Mouse (Mus musculus) forebrain, embryonic 12.5 days (tissue): ENCODE results near the gene Tmem63b. TPM values are rescaled to one million over a fixed set of nuclear protein-coding genes. Genes with fewer than 3 reads are reported as not detected.
A peak's percentile ranks its signal among the peaks of the same experiment; 100 is the strongest.

Source experiments
- ATAC-seq: fragments of 200-750 bp; cut with Nextera tagmentation; 2 replicates; pipeline ENCODE4 v1.8.0; 2017; ENCODE audit warnings: moderate TSS enrichment; ENCODE audit not compliant: low FRiP score
- H3K27ac ChIP-seq: fragments of 300-500 bp; sonication (generic); 2 replicates; pipeline ENCODE4 v1.5.1; 2016; ENCODE audit warnings: mild to moderate bottlenecking
- H3K27me3 ChIP-seq: fragments of 300-500 bp; sonication (generic); 2 replicates; pipeline ENCODE4 v1.6.1; 2016; ENCODE audit warnings: mild to moderate bottlenecking
- H3K36me3 ChIP-seq: fragments of 300-500 bp; sonication (generic); replicated peaks from 2 replicates; pipeline ENCODE4 v1.6.1; 2016; ENCODE audit warnings: mild to moderate bottlenecking
- H3K4me1 ChIP-seq: fragments of 300-500 bp; sonication (generic); 2 replicates; pipeline ENCODE4 v1.6.1; 2016
- H3K4me2 ChIP-seq: fragments of 300-500 bp; sonication (generic); 2 replicates; pipeline ENCODE4 v1.6.1; 2016; ENCODE audit warnings: mild to moderate bottlenecking, moderate library complexity
- H3K4me3 ChIP-seq: fragments of 300-500 bp; sonication (generic); replicated peaks from 2 replicates; pipeline ENCODE4 v1.5.1; 2016; ENCODE audit warnings: mild to moderate bottlenecking
- H3K9ac ChIP-seq: fragments of 300-500 bp; sonication (generic); 2 replicates; pipeline ENCODE4 v1.6.1; 2016; ENCODE audit warnings: mild to moderate bottlenecking
- H3K9me3 ChIP-seq: fragments of 300-500 bp; sonication (generic); 2 replicates; pipeline ENCODE4 v1.6.1; 2016
- WGBS: fragments of 180-500 bp; shearing (Covaris S2); methylation state at CpG from one replicate; pipeline ENCODE4 v1.1.7; 2016; 5-methylcytosine and 5-hydroxymethylcytosine counted together
- polyA plus RNA-seq: library from polyadenylated mRNA; unstranded; fragments of >200 nt; fragmentation: Nextera tagmentation; extraction: Ambion mirVana; gene quantifications from 2 replicates; pipeline ENCODE4 v1.2.1, GENCODE M21; 2016

Gene Tmem63b
- polyA plus RNA-seq, 1 experiment from 2014 or later = 89.3 TPM

DNA sequence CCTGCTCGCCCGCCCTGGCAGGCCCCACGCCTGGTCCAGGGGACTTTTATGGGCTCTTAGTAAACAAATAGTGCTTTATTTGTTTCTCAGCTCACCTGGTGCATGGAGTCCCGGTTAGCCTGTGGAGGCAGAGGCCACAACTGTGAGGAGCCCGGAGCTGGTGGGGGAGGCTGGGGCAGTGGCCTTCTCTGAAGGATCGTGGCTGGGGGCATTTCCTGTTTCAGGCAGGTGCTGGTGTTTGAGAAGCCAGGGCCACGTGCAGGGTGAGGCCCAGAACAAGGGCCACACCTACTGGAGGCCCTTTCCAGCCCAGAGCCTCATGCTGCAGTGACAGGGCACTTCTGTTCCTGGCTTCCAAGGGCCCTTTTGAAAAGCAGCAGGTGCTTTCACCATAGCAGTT is 39.5 kb upstream of the Tmem63b start:
- Histone ChIP-seq H3K4me1 (peaks cover 14% of the 10 kb centered on the region), H3K36me3 (no peaks in the 10 kb centered on the region), H3K4me3 (no peak overlapping the region), H3K27ac (no peak overlapping the region), H3K9me3 (no peaks in the 10 kb centered on the region), H3K27me3 (peaks cover 13% of the 10 kb centered on the region), H3K9ac (no peak overlapping the region), H3K4me2 (no peak overlapping the region)
- ATAC-seq = no peak
- WGBS = 67% methylated on average over 7 of the region's 7 CpGs

- H3K9ac ChIP-seq = no peak overlapping the region
- no peak overlapping the region for H3K4me2 ChIP-seq
- no peak; the same call in 1 of the 2 replicates for ATAC-seq
- no peaks in the 10 kb centered on the region for H3K36me3 ChIP-seq
- no peaks in the 10 kb centered on the region for H3K9me3 ChIP-seq
- 86% methylated on average over 10 of the region's 10 CpGs for WGBS
- H3K4me3 ChIP-seq = no peak overlapping the region
- H3K27me3 ChIP-seq = peaks cover 8% of the 10 kb centered on the region
- H3K27ac ChIP-seq = 0 out of 2 replicates have a peak overlapping the region, but pooled peaks have one; percentile 19
- peaks cover 14% of the 10 kb centered on the region for H3K4me1 ChIP-seq
Measured at GRCm38 (mm10) chr17:45724574-45724921, 37.8 kb upstream of the Tmem63b start.

- peak overlapping the region; percentile 79 for H3K27ac ChIP-seq
- WGBS = 4% methylated on average over 25 of the region's 25 CpGs
Measured at GRCm38 (mm10) chr17:45723732-45724573, 37.2 kb upstream of the Tmem63b start.

GRCm38 (mm10) chr17:45718323-45718722 is 31.6 kb upstream of the Tmem63b start:
- H3K9ac ChIP-seq = no peak overlapping the region
- 9% methylated on average over 10 of the region's 10 CpGs for WGBS
- peaks cover 11% of the 10 kb centered on the region for H3K4me1 ChIP-seq
- no peaks in the 10 kb centered on the region for H3K36me3 ChIP-seq
- no peaks in the 10 kb centered on the region for H3K9me3 ChIP-seq
- no peak overlapping the region for H3K27ac ChIP-seq
- no peak for ATAC-seq
- no peak overlapping the region for H3K4me2 ChIP-seq
- no peaks in the 10 kb centered on the region for H3K27me3 ChIP-seq
- no peak overlapping the region for H3K4me3 ChIP-seq

More at GRCm38 (mm10) chr17:45723732-45724573, 37.2 kb upstream of the Tmem63b start:
- Histone ChIP-seq H3K4me1 (peaks cover 14% of the 10 kb centered on the region), H3K9me3 (no peaks in the 10 kb centered on the region), H3K27me3 (peaks cover 2% of the 10 kb centered on the region; the same call in 1 of the 2 replicates), H3K9ac (peak overlapping the region; percentile 70), H3K4me2 (peak overlapping the region; percentile 57), H3K36me3 (no peaks in the 10 kb centered on the region), H3K4me3 (peak overlapping the region; percentile 50)
- ATAC-seq = peak; percentile 76

GRCm38 (mm10) chr17:45711525-45711924 is 24.8 kb upstream of the Tmem63b start:
- no peaks in the 10 kb centered on the region for H3K27me3 ChIP-seq
- H3K4me1 ChIP-seq = no peaks in the 10 kb centered on the region
- no peak overlapping the region for H3K9ac ChIP-seq
- no peak overlapping the region for H3K4me2 ChIP-seq
- 69% methylated on average over 3 of the region's 3 CpGs for WGBS
- no peak overlapping the region for H3K27ac ChIP-seq
- H3K9me3 ChIP-seq = no peaks in the 10 kb centered on the region
- no peak for ATAC-seq
- no peaks in the 10 kb centered on the region for H3K36me3 ChIP-seq
- no peak overlapping the region for H3K4me3 ChIP-seq

- H3K27me3 ChIP-seq = no peaks in the 10 kb centered on the region
- no peaks in the 10 kb centered on the region for H3K9me3 ChIP-seq
- H3K9ac ChIP-seq = no peak overlapping the region
- H3K27ac ChIP-seq = no peak overlapping the region
- no peak overlapping the region for H3K4me2 ChIP-seq
- no peaks in the 10 kb centered on the region for H3K4me1 ChIP-seq
- WGBS = 83% methylated on average over 8 of the region's 8 CpGs
- H3K4me3 ChIP-seq = no peak overlapping the region
- no peak for ATAC-seq
- H3K36me3 ChIP-seq = no peaks in the 10 kb centered on the region
Measured at GRCm38 (mm10) chr17:45710407-45710806, 23.7 kb upstream of the Tmem63b start.

GRCm38 (mm10) chr17:45709829-45710228 is 23.1 kb upstream of the Tmem63b start:
- Histone ChIP-seq H3K4me1 (no peaks in the 10 kb centered on the region), H3K9me3 (no peaks in the 10 kb centered on the region), H3K27ac (no peak overlapping the region), H3K4me2 (no peak overlapping the region), H3K4me3 (no peak overlapping the region), H3K27me3 (no peaks in the 10 kb centered on the region), H3K9ac (no peak overlapping the region), H3K36me3 (no peaks in the 10 kb centered on the region)
- WGBS = 60% methylated on average over 3 of the region's 3 CpGs
- ATAC-seq = no peak

DNA sequence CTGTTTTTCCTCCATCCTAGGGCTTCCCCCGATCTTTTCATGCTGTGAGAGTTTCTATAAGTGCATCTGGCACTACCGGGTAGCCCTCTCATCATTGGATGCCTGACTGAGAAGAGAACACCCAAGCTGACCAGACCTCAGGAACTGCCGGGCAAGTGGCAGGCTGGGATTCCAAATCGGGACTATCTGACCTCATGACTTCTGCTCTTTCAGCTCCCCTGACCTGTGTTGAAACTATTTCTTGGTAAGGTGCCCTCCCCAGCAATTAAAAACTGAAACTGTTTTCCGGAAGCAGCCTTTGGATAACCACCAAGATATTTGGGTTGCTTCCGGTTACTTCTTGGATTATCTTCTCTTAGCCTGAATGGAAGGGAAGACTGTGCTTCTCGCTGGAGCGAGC is 21.5 kb upstream of the Tmem63b start:
- Histone ChIP-seq H3K27me3 (no peaks in the 10 kb centered on the region), H3K9ac (no peak overlapping the region), H3K9me3 (no peaks in the 10 kb centered on the region), H3K27ac (no peak overlapping the region), H3K36me3 (no peaks in the 10 kb centered on the region), H3K4me2 (no peak overlapping the region), H3K4me1 (no peaks in the 10 kb centered on the region), H3K4me3 (no peak overlapping the region)
- no peak for ATAC-seq
- 85% methylated on average over 8 of the region's 8 CpGs for WGBS

- WGBS = 33% methylated on average over 3 of the region's 3 CpGs
- Histone ChIP-seq H3K4me3 (no peak overlapping the region), H3K4me2 (no peak overlapping the region), H3K27ac (no peak overlapping the region), H3K4me1 (no peaks in the 10 kb centered on the region), H3K9ac (no peak overlapping the region), H3K9me3 (no peaks in the 10 kb centered on the region), H3K27me3 (no peaks in the 10 kb centered on the region), H3K36me3 (no peaks in the 10 kb centered on the region)
- ATAC-seq = no peak
Measured at GRCm38 (mm10) chr17:45707376-45707775, 20.7 kb upstream of the Tmem63b start.

- Histone ChIP-seq H3K9me3 (no peaks in the 10 kb centered on the region), H3K4me2 (no peak overlapping the region), H3K36me3 (no peaks in the 10 kb centered on the region), H3K27me3 (no peaks in the 10 kb centered on the region), H3K27ac (no peak overlapping the region), H3K4me3 (no peak overlapping the region), H3K9ac (no peak overlapping the region), H3K4me1 (no peaks in the 10 kb centered on the region)
- WGBS = 76% methylated on average over 5 of the region's 5 CpGs
- ATAC-seq = no peak
Measured at GRCm38 (mm10) chr17:45706796-45707195, 20.1 kb upstream of the Tmem63b start.

DNA sequence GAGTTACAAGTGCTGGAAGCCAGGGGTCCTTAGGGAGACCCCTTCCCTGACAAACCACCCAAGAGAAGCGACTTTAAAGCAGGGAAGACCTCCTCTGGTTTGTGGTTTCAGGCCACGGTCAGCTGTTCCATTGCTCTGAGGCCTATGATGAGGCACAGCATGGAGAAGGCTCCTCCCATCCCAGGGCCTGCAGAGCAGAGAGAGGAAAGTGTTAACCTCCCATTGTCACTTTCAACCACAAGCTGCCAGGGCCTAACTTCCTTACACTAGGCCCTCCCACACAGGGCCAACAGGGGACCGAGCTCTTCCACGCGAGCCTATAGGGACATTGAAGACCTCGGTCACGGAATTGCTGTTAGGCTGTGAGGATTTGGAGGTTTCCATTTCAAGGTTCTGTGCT is 16.5 kb upstream of the Tmem63b start:
- H3K9me3 ChIP-seq = no peaks in the 10 kb centered on the region
- peaks cover 11% of the 10 kb centered on the region for H3K4me1 ChIP-seq
- no peak overlapping the region for H3K4me2 ChIP-seq
- WGBS = 75% methylated on average over 7 of the region's 7 CpGs
- H3K4me3 ChIP-seq = no peak overlapping the region
- no peak overlapping the region for H3K9ac ChIP-seq
- no peaks in the 10 kb centered on the region for H3K27me3 ChIP-seq
- peaks cover 5% of the 10 kb centered on the region for H3K36me3 ChIP-seq
- H3K27ac ChIP-seq = no peak overlapping the region
- ATAC-seq = no peak

DNA sequence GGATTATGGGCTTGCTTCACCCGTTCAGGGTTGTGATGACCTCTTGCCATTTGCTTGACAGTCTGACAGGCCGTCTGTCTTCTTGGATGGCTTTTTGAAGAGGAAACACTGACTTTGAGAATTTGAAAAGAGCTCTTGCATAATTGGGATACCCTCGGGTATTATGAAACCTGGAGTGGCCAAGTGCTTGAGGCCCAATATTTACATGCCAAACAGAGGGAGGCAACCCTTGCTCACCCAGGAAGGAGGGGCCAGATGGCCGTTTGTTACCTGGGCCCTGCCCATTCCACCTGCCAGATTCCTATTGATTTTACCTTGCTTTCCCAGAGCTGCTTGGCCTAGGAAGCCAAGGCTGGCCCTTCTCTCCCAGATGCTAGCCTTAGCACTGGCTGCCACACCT is 15.5 kb upstream of the Tmem63b start:
- H3K36me3 ChIP-seq = peaks cover 10% of the 10 kb centered on the region
- no peak overlapping the region for H3K27ac ChIP-seq
- H3K4me1 ChIP-seq = peaks cover 11% of the 10 kb centered on the region
- no peak for ATAC-seq
- no peak overlapping the region for H3K9ac ChIP-seq
- no peaks in the 10 kb centered on the region for H3K9me3 ChIP-seq
- no peak overlapping the region for H3K4me3 ChIP-seq
- H3K4me2 ChIP-seq = no peak overlapping the region
- no peaks in the 10 kb centered on the region for H3K27me3 ChIP-seq
- WGBS = 52% methylated on average over 4 of the region's 4 CpGs

- no peak overlapping the region for H3K4me3 ChIP-seq
- no peak overlapping the region for H3K27ac ChIP-seq
- no peak overlapping the region for H3K4me2 ChIP-seq
- H3K36me3 ChIP-seq = peaks cover 14% of the 10 kb centered on the region
- peaks cover 11% of the 10 kb centered on the region for H3K4me1 ChIP-seq
- no peak for ATAC-seq
- H3K9me3 ChIP-seq = no peaks in the 10 kb centered on the region
- no peaks in the 10 kb centered on the region for H3K27me3 ChIP-seq
- 75% methylated on average over 9 of the region's 9 CpGs for WGBS
- H3K9ac ChIP-seq = no peak overlapping the region
Measured at GRCm38 (mm10) chr17:45701236-45701591, 14.5 kb upstream of the Tmem63b start.
